Mouse (Mus musculus) midbrain, embryonic 13.5 days (tissue): ENCODE data around the gene Hist1h2ab. TPM values are rescaled to one million over a fixed set of nuclear protein-coding genes. Genes with fewer than 3 reads are reported as not detected.
"Not testable (repeated sequence)": the region's sequence is repeated elsewhere in the genome, so short reads cannot be mapped to it uniquely, and the experiment has no call there.

ENCODE experiments used
- ATAC-seq: fragments of 200-750 bp; cut with Nextera tagmentation; 2 replicates; pipeline ENCODE4 v1.8.0; 2017; ENCODE audit warnings: mild to moderate bottlenecking, moderate TSS enrichment, moderate library complexity
- H3K27ac ChIP-seq: fragments of 300-500 bp; sonication (generic); 2 replicates; pipeline ENCODE4 v1.5.1; 2015; ENCODE audit warnings: inconsistent platforms, mild to moderate bottlenecking, moderate library complexity
- H3K27me3 ChIP-seq: fragments of 300-500 bp; sonication (generic); 2 replicates; pipeline ENCODE4 v1.6.1; 2015; ENCODE audit warnings: mild to moderate bottlenecking, inconsistent platforms
- H3K36me3 ChIP-seq: fragments of 300-500 bp; sonication (generic); 2 replicates; pipeline ENCODE4 v1.6.1; 2015; ENCODE audit warnings: mild to moderate bottlenecking, inconsistent platforms
- H3K4me1 ChIP-seq: fragments of 300-500 bp; sonication (generic); replicated peaks from 2 replicates; pipeline ENCODE4 v1.6.1; 2015; ENCODE audit warnings: inconsistent platforms
- H3K4me2 ChIP-seq: fragments of 300-500 bp; sonication (generic); replicated peaks from 2 replicates; pipeline ENCODE4 v1.6.1; 2015; ENCODE audit warnings: moderate library complexity, mild to moderate bottlenecking, inconsistent platforms
- H3K4me3 ChIP-seq: fragments of 300-500 bp; sonication (generic); replicated peaks from 2 replicates; pipeline ENCODE4 v1.5.1; 2015; ENCODE audit warnings: mild to moderate bottlenecking, inconsistent platforms
- H3K9ac ChIP-seq: fragments of 300-500 bp; sonication (generic); replicated peaks from 2 replicates; pipeline ENCODE4 v1.6.1; 2015; ENCODE audit warnings: mild to moderate bottlenecking, inconsistent platforms
- H3K9me3 ChIP-seq: fragments of 300-500 bp; sonication (generic); 2 replicates; pipeline ENCODE4 v1.6.1; 2016; ENCODE audit warnings: mild to moderate bottlenecking, inconsistent platforms
- WGBS: fragments of 180-500 bp; shearing (Covaris S2); methylation state at CpG from one replicate; pipeline ENCODE4 v1.1.7; 2015; 5-methylcytosine and 5-hydroxymethylcytosine counted together
- microRNA-seq: library from miRNA; unstranded; fragments of <30 nt; microRNA quantifications from one replicate; pipeline ENCODE4, GENCODE M21; 2016
- polyA plus RNA-seq: library from polyadenylated mRNA; unstranded; fragments of >200 nt; fragmentation: Nextera tagmentation; extraction: Ambion mirVana; gene quantifications from 2 replicates; pipeline ENCODE4 v1.2.1, GENCODE M21; 2015

Gene Hist1h2ab
- polyA plus RNA-seq, 1 experiment from 2014 or later: 28.4 TPM

DNA sequence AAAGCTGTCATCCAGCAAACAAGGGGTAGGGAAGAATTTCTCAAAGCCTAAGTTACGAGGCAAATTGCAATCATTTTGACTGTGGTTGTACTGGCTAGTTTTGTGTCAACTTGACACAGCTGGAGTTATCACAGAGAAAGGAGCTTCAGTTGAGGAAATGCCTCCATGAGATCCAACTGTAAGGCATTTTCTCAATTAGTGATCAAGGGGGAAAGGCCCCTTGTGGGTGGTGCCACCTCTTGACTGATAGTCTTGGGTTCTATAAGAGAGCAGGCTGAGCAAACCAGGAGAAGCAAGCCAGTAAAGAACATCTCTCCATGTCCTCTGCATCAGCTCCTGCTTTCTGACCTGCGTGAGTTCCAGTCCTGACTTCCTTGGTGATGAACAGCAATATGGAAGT is 18.7 kb downstream of the Hist1h2ab start, which contains the start of gene Trim38:
Trim38 (plus strand) TSS at position 301 of the 400 bp plus-strand sequence.
- not testable (repeated sequence) for H3K4me1 ChIP-seq, H3K27ac ChIP-seq, ATAC-seq, H3K36me3 ChIP-seq, H3K27me3 ChIP-seq, H3K4me2 ChIP-seq, H3K4me3 ChIP-seq, H3K9ac ChIP-seq, H3K9me3 ChIP-seq
- 91% methylated on average over 2 of the region's 2 CpGs for WGBS

DNA sequence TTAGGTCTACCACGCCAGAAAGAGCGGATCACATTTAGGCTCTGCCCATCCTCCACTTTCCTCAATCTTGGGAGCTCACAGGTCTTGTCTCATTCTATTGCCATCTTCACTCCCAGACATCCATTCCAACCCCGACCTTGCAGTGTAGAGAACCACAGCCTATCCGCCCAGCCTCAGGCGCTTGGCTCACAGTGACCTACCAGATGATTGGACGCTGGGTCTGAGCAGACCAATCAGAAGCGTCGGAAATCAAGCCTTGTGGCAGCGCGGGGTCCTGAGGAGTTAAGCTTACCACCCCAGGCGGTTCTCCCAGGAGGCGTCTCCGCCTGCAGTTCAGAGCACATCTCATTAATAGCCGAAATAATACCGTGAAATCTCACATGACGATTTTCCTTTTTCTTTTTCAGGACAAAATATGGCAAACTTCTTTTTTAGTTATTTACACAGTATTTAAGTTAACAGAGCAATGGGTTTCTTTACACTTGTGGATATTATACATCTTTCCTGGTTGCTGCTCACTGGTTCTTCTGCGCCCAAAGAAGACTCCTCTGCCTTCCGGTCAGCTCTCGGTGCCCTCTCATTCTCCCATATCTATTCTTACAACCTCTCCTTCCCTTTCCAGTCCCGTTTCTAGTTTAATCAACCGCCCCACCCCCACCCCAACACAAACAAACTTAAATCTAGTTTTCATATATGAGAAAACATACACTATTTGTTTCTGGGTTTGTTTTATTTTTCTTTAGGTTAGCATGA is 21.8 kb downstream of the Hist1h2ab start:
- Histone ChIP-seq H3K4me1 (peaks cover 5% of the 10 kb centered on the region; the same call in 1 of the 2 replicates), H3K9ac (no peak overlapping the region), H3K27me3 (no peaks in the 10 kb centered on the region), H3K9me3 (no peaks in the 10 kb centered on the region), H3K4me2 (peak overlapping the region; percentile 46), H3K4me3 (peak overlapping the region; percentile 10; the same call in 1 of the 2 replicates), H3K27ac (no peak overlapping the region), H3K36me3 (no peaks in the 10 kb centered on the region)
- 21% methylated on average over 21 of the region's 21 CpGs for WGBS
- peak; percentile 89 for ATAC-seq

DNA sequence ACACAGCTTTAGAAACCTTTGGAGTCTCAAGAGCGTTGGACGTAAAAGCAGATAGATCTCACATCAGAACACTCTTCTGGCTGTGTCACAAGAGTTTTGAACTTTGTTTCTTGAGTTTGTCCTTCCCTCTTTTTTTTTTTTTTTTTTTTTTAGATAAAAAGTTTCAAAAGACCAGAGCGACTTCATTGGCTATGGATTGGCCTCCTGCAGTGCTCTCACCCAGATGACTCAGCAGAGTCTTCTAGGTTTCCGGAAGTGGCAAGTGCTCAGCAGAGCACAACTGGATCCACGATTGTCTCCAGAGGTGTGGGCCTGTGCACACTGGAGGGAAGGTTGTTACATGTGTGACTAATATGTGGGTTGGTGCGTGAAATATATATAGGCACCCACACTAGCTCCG is 27.4 kb downstream of the Hist1h2ab start:
- ATAC-seq: no peak
- no peak overlapping the region for H3K4me2 ChIP-seq
- H3K9ac ChIP-seq: no peak overlapping the region
- no peak overlapping the region for H3K27ac ChIP-seq
- no peaks in the 10 kb centered on the region for H3K9me3 ChIP-seq
- 93% methylated on average over 7 of the region's 7 CpGs for WGBS
- no peaks in the 10 kb centered on the region for H3K36me3 ChIP-seq
- no peak overlapping the region for H3K4me3 ChIP-seq
- no peaks in the 10 kb centered on the region for H3K4me1 ChIP-seq
- H3K27me3 ChIP-seq: no peaks in the 10 kb centered on the region

DNA sequence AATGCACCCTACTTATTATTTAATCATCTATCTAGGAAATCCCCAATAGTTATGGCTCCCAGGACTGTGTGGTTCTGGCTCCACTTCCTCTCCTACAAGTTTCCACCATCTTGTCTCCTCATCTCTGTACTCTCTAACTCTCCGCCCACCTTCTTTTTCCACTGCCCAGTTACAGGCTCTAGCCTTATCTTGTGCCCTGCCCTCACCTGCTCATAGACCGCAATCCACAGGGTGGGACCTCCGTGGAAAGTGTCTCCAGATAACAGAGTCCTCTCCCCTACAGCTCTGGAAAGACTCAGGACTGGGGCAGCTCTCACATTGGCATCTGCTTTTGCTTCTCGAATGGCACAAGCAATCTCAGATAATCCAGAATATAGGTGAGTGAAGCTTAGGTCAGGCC is 28.1 kb downstream of the Hist1h2ab start:
- H3K4me2 ChIP-seq: no peak overlapping the region
- WGBS: 91% methylated on average over 4 of the region's 4 CpGs
- no peaks in the 10 kb centered on the region for H3K9me3 ChIP-seq
- ATAC-seq: no peak
- no peak overlapping the region for H3K27ac ChIP-seq
- no peaks in the 10 kb centered on the region for H3K4me1 ChIP-seq
- H3K27me3 ChIP-seq: no peaks in the 10 kb centered on the region
- H3K9ac ChIP-seq: no peak overlapping the region
- no peaks in the 10 kb centered on the region for H3K36me3 ChIP-seq
- no peak overlapping the region for H3K4me3 ChIP-seq

DNA sequence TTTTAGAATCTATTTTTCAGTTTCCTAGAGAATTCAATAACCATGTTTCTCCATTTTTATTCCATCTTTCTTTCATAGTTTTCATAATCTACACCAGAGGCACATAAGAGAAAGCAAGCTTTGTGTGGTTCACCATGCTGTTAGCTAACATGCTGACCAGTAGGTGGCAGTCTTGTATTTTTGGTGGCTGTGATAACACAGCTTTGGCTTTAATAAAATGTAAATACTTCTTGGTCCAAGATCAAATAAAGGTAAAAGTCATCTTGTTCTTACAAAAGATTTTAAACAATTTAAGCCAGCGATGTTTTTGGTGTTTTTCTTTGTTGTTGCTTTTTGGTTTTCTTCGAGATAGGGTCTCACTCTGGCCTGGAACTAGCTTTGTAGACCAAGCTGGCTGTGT is 41.6 kb downstream of the Hist1h2ab start:
- H3K4me1 ChIP-seq: no peaks in the 10 kb centered on the region
- H3K36me3 ChIP-seq: no peaks in the 10 kb centered on the region
- no peak overlapping the region for H3K9ac ChIP-seq
- H3K27ac ChIP-seq: no peak overlapping the region
- H3K9me3 ChIP-seq: no peaks in the 10 kb centered on the region
- no peak overlapping the region for H3K4me2 ChIP-seq
- no peak overlapping the region for H3K4me3 ChIP-seq
- WGBS: 46% methylated on average over 2 of the region's 2 CpGs
- no peaks in the 10 kb centered on the region for H3K27me3 ChIP-seq
- no peak for ATAC-seq

DNA sequence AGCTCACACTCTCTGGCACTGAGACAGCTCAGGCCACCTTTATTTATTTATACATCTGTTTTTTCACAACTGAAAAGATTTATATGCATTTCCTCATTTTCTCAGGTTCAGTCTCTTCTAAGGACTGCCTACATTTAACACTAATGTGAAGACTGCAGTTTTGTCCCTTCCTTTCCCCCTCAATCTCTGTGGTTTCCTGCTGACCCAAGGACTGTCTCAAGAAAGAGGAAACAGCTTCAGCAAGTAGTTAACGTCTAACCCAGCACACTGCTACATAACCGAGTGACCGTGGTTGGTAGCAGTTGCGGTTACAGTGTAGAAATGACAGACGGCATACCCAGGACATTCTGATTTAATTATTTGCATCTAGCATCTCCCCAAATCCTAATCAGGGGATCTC is 48.5 kb downstream of the Hist1h2ab start:
- no peak overlapping the region for H3K27ac ChIP-seq
- H3K9ac ChIP-seq: no peak overlapping the region
- H3K9me3 ChIP-seq: no peaks in the 10 kb centered on the region
- no peaks in the 10 kb centered on the region for H3K36me3 ChIP-seq
- no peaks in the 10 kb centered on the region for H3K4me1 ChIP-seq
- H3K4me2 ChIP-seq: no peak overlapping the region
- no peak for ATAC-seq
- WGBS: 89% methylated on average over 5 of the region's 5 CpGs
- H3K27me3 ChIP-seq: no peaks in the 10 kb centered on the region
- no peak overlapping the region for H3K4me3 ChIP-seq

Small RNA genes within 50 kb of the gene (microRNA-seq; reads per million reads assigned to microRNA genes)
- gene Gm44314 (not detected), gene Gm44484 (not detected)

Other genes with a start within 250 kb of the Hist1h2ab start
- 6.4 and 7.4 TPM in 2 replicates for gene Hist1h4h, start 220.1 kb upstream of the Hist1h2ab start, polyA plus RNA-seq
- gene Hist1h2af, start 217.2 kb upstream of the Hist1h2ab start, polyA plus RNA-seq: 1.3 and 3.0 TPM in 2 replicates
- 3.1 and 5.3 TPM in 2 replicates for gene Hist1h3g, start 215.7 kb upstream of the Hist1h2ab start, polyA plus RNA-seq
- gene Hist1h2bh, start 207.7 kb upstream of the Hist1h2ab start, polyA plus RNA-seq: 0.31 and 0.35 TPM in 2 replicates
- gene Hist1h3f, start 207.1 kb upstream of the Hist1h2ab start, polyA plus RNA-seq: 0.75 and 0.84 TPM in 2 replicates
- gene Hist1h4f, start 199.5 kb upstream of the Hist1h2ab start, polyA plus RNA-seq: not detected in 2 replicates
- 0.23 and 0.24 TPM in 2 replicates for gene Hist1h1d, start 197.9 kb upstream of the Hist1h2ab start, polyA plus RNA-seq
- 3.1 and 4.7 TPM in 2 replicates for gene Hist1h3e, start 188.8 kb upstream of the Hist1h2ab start, polyA plus RNA-seq
- 51.6 and 53.6 TPM in 2 replicates for gene Hist1h2ae, start 179.9 kb upstream of the Hist1h2ab start, polyA plus RNA-seq
- gene Hist1h2bg, start 179.7 kb upstream of the Hist1h2ab start, polyA plus RNA-seq: 4.1 and 7.5 TPM in 2 replicates
- gene Hist1h2bf, start 176.9 kb upstream of the Hist1h2ab start, polyA plus RNA-seq: 3.3 and 4.5 TPM in 2 replicates
- gene Hist1h2ad, start 176.7 kb upstream of the Hist1h2ab start, polyA plus RNA-seq: 0.93 and 1.7 TPM in 2 replicates
- gene Hist1h3d, start 175.4 kb upstream of the Hist1h2ab start, polyA plus RNA-seq: 2.1 and 3.1 TPM in 2 replicates
- gene Hist1h4d, start 169.5 kb upstream of the Hist1h2ab start, polyA plus RNA-seq: 74.3 and 84.0 TPM in 2 replicates
- 1.4 and 2.0 TPM in 2 replicates for gene Hist1h2be, start 130.0 kb upstream of the Hist1h2ab start, polyA plus RNA-seq
- 12.6 and 15.0 TPM in 2 replicates for gene Hist1h1e, start 128.6 kb upstream of the Hist1h2ab start, polyA plus RNA-seq
- gene Hist1h2ac, start 67.2 kb upstream of the Hist1h2ab start, polyA plus RNA-seq: 0.69 and 1.1 TPM in 2 replicates
- 22.2 and 24.4 TPM in 2 replicates for gene Hist1h2bc, start 66.9 kb upstream of the Hist1h2ab start, polyA plus RNA-seq
- not detected in 2 replicates for gene Hist1h1t, start 55.3 kb upstream of the Hist1h2ab start, polyA plus RNA-seq
- 5.1 and 5.8 TPM in 2 replicates for gene Hist1h4c, start 52.7 kb upstream of the Hist1h2ab start, polyA plus RNA-seq
- 2.0 and 2.7 TPM in 2 replicates for gene Hfe, start 40.3 kb upstream of the Hist1h2ab start, polyA plus RNA-seq
- 9.8 and 11.1 TPM in 2 replicates for gene Hist1h1c, start 12.3 kb upstream of the Hist1h2ab start, polyA plus RNA-seq
- 3.2 and 4.4 TPM in 2 replicates for gene Hist1h3c, start 5.5 kb upstream of the Hist1h2ab start, polyA plus RNA-seq
- gene Hist1h2bb, start 4.4 kb upstream of the Hist1h2ab start, polyA plus RNA-seq: 2.8 and 3.2 TPM in 2 replicates
- gene Hist1h3b, start 1.1 kb downstream of the Hist1h2ab start, polyA plus RNA-seq: 6.3 and 8.7 TPM in 2 replicates
- 4.6 and 5.2 TPM in 2 replicates for gene Hist1h4b, start 5.9 kb downstream of the Hist1h2ab start, polyA plus RNA-seq
- 0.44 and 0.57 TPM in 2 replicates for gene Hist1h4a, start 10.1 kb downstream of the Hist1h2ab start, polyA plus RNA-seq
- 1.4 and 3.3 TPM in 2 replicates for gene Hist1h3a, start 11.3 kb downstream of the Hist1h2ab start, polyA plus RNA-seq
- gene Hist1h1a, start 12.5 kb downstream of the Hist1h2ab start, polyA plus RNA-seq: 1.6 and 2.2 TPM in 2 replicates
- gene Trim38, start 18.8 kb downstream of the Hist1h2ab start, polyA plus RNA-seq: 0.15 TPM in 1 of 2 replicates, not detected in the other
- not detected in 2 replicates for gene Slc17a2, start 55.9 kb downstream of the Hist1h2ab start, polyA plus RNA-seq
- gene Slc17a3, start 88.3 kb downstream of the Hist1h2ab start, polyA plus RNA-seq: not detected in 2 replicates
- gene Slc17a1, start 116.6 kb downstream of the Hist1h2ab start, polyA plus RNA-seq: 0.08 TPM in 1 of 2 replicates, not detected in the other
- gene Slc17a4, start 163.9 kb downstream of the Hist1h2ab start, polyA plus RNA-seq: not detected in 2 replicates
- gene Hist1h2ba, start 183.0 kb downstream of the Hist1h2ab start, polyA plus RNA-seq: not detected in 2 replicates
- not detected in 2 replicates for gene Hist1h2aa, start 183.3 kb downstream of the Hist1h2ab start, polyA plus RNA-seq
- 1.2 and 1.6 TPM in 2 replicates for gene Scgn, start 240.1 kb downstream of the Hist1h2ab start, polyA plus RNA-seq